Mouse (Mus musculus) forebrain, embryonic 12.5 days (tissue): ENCODE data around the gene Hydin. TPM values are rescaled to one million over a fixed set of nuclear protein-coding genes. Genes with fewer than 3 reads are reported as not detected.

Experiments used
- ATAC-seq: fragments of 200-750 bp; cut with Nextera tagmentation; 2 replicates; pipeline ENCODE4 v1.8.0; 2017; ENCODE audit warnings: moderate TSS enrichment; ENCODE audit not compliant: low FRiP score
- H3K27ac ChIP-seq: fragments of 300-500 bp; sonication (generic); 2 replicates; pipeline ENCODE4 v1.5.1; 2016; ENCODE audit warnings: mild to moderate bottlenecking
- H3K27me3 ChIP-seq: fragments of 300-500 bp; sonication (generic); 2 replicates; pipeline ENCODE4 v1.6.1; 2016; ENCODE audit warnings: mild to moderate bottlenecking
- H3K36me3 ChIP-seq: fragments of 300-500 bp; sonication (generic); replicated peaks from 2 replicates; pipeline ENCODE4 v1.6.1; 2016; ENCODE audit warnings: mild to moderate bottlenecking
- H3K4me1 ChIP-seq: fragments of 300-500 bp; sonication (generic); 2 replicates; pipeline ENCODE4 v1.6.1; 2016
- H3K4me2 ChIP-seq: fragments of 300-500 bp; sonication (generic); 2 replicates; pipeline ENCODE4 v1.6.1; 2016; ENCODE audit warnings: mild to moderate bottlenecking, moderate library complexity
- H3K4me3 ChIP-seq: fragments of 300-500 bp; sonication (generic); replicated peaks from 2 replicates; pipeline ENCODE4 v1.5.1; 2016; ENCODE audit warnings: mild to moderate bottlenecking
- H3K9ac ChIP-seq: fragments of 300-500 bp; sonication (generic); 2 replicates; pipeline ENCODE4 v1.6.1; 2016; ENCODE audit warnings: mild to moderate bottlenecking
- H3K9me3 ChIP-seq: fragments of 300-500 bp; sonication (generic); 2 replicates; pipeline ENCODE4 v1.6.1; 2016
- WGBS: fragments of 180-500 bp; shearing (Covaris S2); methylation state at CpG from one replicate; pipeline ENCODE4 v1.1.7; 2016; 5-methylcytosine and 5-hydroxymethylcytosine counted together
- polyA plus RNA-seq: library from polyadenylated mRNA; unstranded; fragments of >200 nt; fragmentation: Nextera tagmentation; extraction: Ambion mirVana; gene quantifications from 2 replicates; pipeline ENCODE4 v1.2.1, GENCODE M21; 2016

The Hydin gene
- polyA plus RNA-seq, 1 experiment from 2014 or later: 0.19 TPM

- Histone ChIP-seq H3K4me2 (no peak overlapping the region), H3K36me3 (no peaks in the 10 kb centered on the region), H3K9ac (no peak overlapping the region), H3K9me3 (no peaks in the 10 kb centered on the region), H3K27ac (no peak overlapping the region), H3K4me1 (no peaks in the 10 kb centered on the region), H3K4me3 (no peak overlapping the region), H3K27me3 (no peaks in the 10 kb centered on the region)
- ATAC-seq: no peak
- WGBS: 90% methylated on average over 3 of the region's 3 CpGs
Observed at GRCm38 (mm10) chr8:110404516-110404915, 137.7 kb downstream of the Hydin start.

GRCm38 (mm10) chr8:110415121-110415520, 148.3 kb downstream of the Hydin start:
- H3K27me3 ChIP-seq: 0 out of 2 replicates have a peak, but pooled peaks cover 5% of the 10 kb centered on the region
- no peaks in the 10 kb centered on the region for H3K9me3 ChIP-seq
- no peak overlapping the region for H3K4me3 ChIP-seq
- no peaks in the 10 kb centered on the region for H3K36me3 ChIP-seq
- H3K27ac ChIP-seq: no peak overlapping the region
- ATAC-seq: no peak
- no peak overlapping the region for H3K9ac ChIP-seq
- 54% methylated on average over 4 of the region's 4 CpGs for WGBS
- H3K4me2 ChIP-seq: no peak overlapping the region
- H3K4me1 ChIP-seq: peaks cover 5% of the 10 kb centered on the region

GRCm38 (mm10) chr8:110416931-110417330, 150.2 kb downstream of the Hydin start:
- Histone ChIP-seq H3K36me3 (no peaks in the 10 kb centered on the region), H3K27ac (no peak overlapping the region), H3K27me3 (0 out of 2 replicates have a peak, but pooled peaks cover 5% of the 10 kb centered on the region), H3K9ac (no peak overlapping the region), H3K4me1 (peaks cover 5% of the 10 kb centered on the region), H3K9me3 (no peaks in the 10 kb centered on the region), H3K4me2 (no peak overlapping the region), H3K4me3 (no peak overlapping the region)
- ATAC-seq: no peak
- WGBS: 90% methylated on average over 3 of the region's 3 CpGs

- Histone ChIP-seq H3K4me3 (no peak overlapping the region), H3K4me1 (peaks cover 5% of the 10 kb centered on the region), H3K9me3 (no peaks in the 10 kb centered on the region), H3K4me2 (no peak overlapping the region), H3K27ac (no peak overlapping the region), H3K36me3 (no peaks in the 10 kb centered on the region), H3K27me3 (0 out of 2 replicates have a peak, but pooled peaks cover 5% of the 10 kb centered on the region), H3K9ac (no peak overlapping the region)
- WGBS: 89% methylated on average over 7 of the region's 7 CpGs
- no peak for ATAC-seq
Observed at GRCm38 (mm10) chr8:110417801-110418200, 151.0 kb downstream of the Hydin start.

GRCm38 (mm10) chr8:110419711-110420110, 152.9 kb downstream of the Hydin start:
- Histone ChIP-seq H3K27ac (no peak overlapping the region), H3K4me3 (no peak overlapping the region), H3K4me2 (no peak overlapping the region), H3K9me3 (no peaks in the 10 kb centered on the region), H3K9ac (no peak overlapping the region), H3K27me3 (no peaks in the 10 kb centered on the region), H3K4me1 (peaks cover 5% of the 10 kb centered on the region), H3K36me3 (no peaks in the 10 kb centered on the region)
- no peak for ATAC-seq
- WGBS: 92% methylated on average over 5 of the region's 5 CpGs

GRCm38 (mm10) chr8:110420221-110420620, 153.4 kb downstream of the Hydin start:
- Histone ChIP-seq H3K27me3 (no peaks in the 10 kb centered on the region), H3K4me1 (peaks cover 2% of the 10 kb centered on the region), H3K27ac (no peak overlapping the region), H3K4me2 (no peak overlapping the region), H3K36me3 (no peaks in the 10 kb centered on the region), H3K9ac (no peak overlapping the region), H3K4me3 (no peak overlapping the region), H3K9me3 (no peaks in the 10 kb centered on the region)
- WGBS: 89% methylated on average over 3 of the region's 3 CpGs
- no peak for ATAC-seq

- H3K9ac ChIP-seq: no peak overlapping the region
- WGBS: 89% methylated on average over 8 of the region's 8 CpGs
- no peak for ATAC-seq
- H3K36me3 ChIP-seq: no peaks in the 10 kb centered on the region
- H3K4me3 ChIP-seq: no peak overlapping the region
- H3K27ac ChIP-seq: no peak overlapping the region
- no peak overlapping the region for H3K4me2 ChIP-seq
- no peaks in the 10 kb centered on the region for H3K9me3 ChIP-seq
- no peaks in the 10 kb centered on the region for H3K27me3 ChIP-seq
- no peaks in the 10 kb centered on the region for H3K4me1 ChIP-seq
Observed at GRCm38 (mm10) chr8:110424146-110424545, 157.4 kb downstream of the Hydin start.

- no peak for ATAC-seq
- H3K9me3 ChIP-seq: no peaks in the 10 kb centered on the region
- 86% methylated on average over 3 of the region's 3 CpGs for WGBS
- H3K4me1 ChIP-seq: no peaks in the 10 kb centered on the region
- no peak overlapping the region for H3K4me3 ChIP-seq
- H3K9ac ChIP-seq: no peak overlapping the region
- no peak overlapping the region for H3K27ac ChIP-seq
- H3K27me3 ChIP-seq: no peaks in the 10 kb centered on the region
- H3K4me2 ChIP-seq: no peak overlapping the region
- H3K36me3 ChIP-seq: no peaks in the 10 kb centered on the region
Observed at GRCm38 (mm10) chr8:110431340-110431739, 164.6 kb downstream of the Hydin start.

GRCm38 (mm10) chr8:110440528-110440927, 173.8 kb downstream of the Hydin start:
- ATAC-seq: no peak
- H3K36me3 ChIP-seq: no peaks in the 10 kb centered on the region
- no peak overlapping the region for H3K4me3 ChIP-seq
- no peak overlapping the region for H3K9ac ChIP-seq
- no peaks in the 10 kb centered on the region for H3K27me3 ChIP-seq
- H3K4me2 ChIP-seq: no peak overlapping the region
- 81% methylated on average over 4 of the region's 4 CpGs for WGBS
- no peak overlapping the region for H3K27ac ChIP-seq
- H3K4me1 ChIP-seq: peaks cover 4% of the 10 kb centered on the region; the same call in 1 of the 2 replicates
- no peaks in the 10 kb centered on the region for H3K9me3 ChIP-seq

- ATAC-seq: no peak
- H3K4me3 ChIP-seq: no peak overlapping the region
- H3K9me3 ChIP-seq: no peaks in the 10 kb centered on the region
- WGBS: 86% methylated on average over 2 of the region's 2 CpGs
- H3K27ac ChIP-seq: no peak overlapping the region
- H3K9ac ChIP-seq: no peak overlapping the region
- no peak overlapping the region for H3K4me2 ChIP-seq
- peaks cover 4% of the 10 kb centered on the region; the same call in 1 of the 2 replicates for H3K4me1 ChIP-seq
- H3K36me3 ChIP-seq: no peaks in the 10 kb centered on the region
- no peaks in the 10 kb centered on the region for H3K27me3 ChIP-seq
Observed at GRCm38 (mm10) chr8:110444276-110444675, 177.5 kb downstream of the Hydin start.

GRCm38 (mm10) chr8:110450463-110450862, 183.7 kb downstream of the Hydin start:
- ATAC-seq: no peak
- H3K27ac ChIP-seq: no peak overlapping the region
- H3K9me3 ChIP-seq: no peaks in the 10 kb centered on the region
- H3K27me3 ChIP-seq: no peaks in the 10 kb centered on the region
- no peak overlapping the region for H3K4me3 ChIP-seq
- WGBS: 83% methylated on average over 6 of the region's 6 CpGs
- no peaks in the 10 kb centered on the region for H3K4me1 ChIP-seq
- H3K4me2 ChIP-seq: no peak overlapping the region
- no peaks in the 10 kb centered on the region for H3K36me3 ChIP-seq
- no peak overlapping the region for H3K9ac ChIP-seq

GRCm38 (mm10) chr8:110454466-110454865, 187.7 kb downstream of the Hydin start:
- Histone ChIP-seq H3K9me3 (no peaks in the 10 kb centered on the region), H3K4me3 (no peak overlapping the region), H3K36me3 (no peaks in the 10 kb centered on the region), H3K9ac (no peak overlapping the region), H3K4me2 (no peak overlapping the region), H3K4me1 (no peaks in the 10 kb centered on the region), H3K27ac (no peak overlapping the region), H3K27me3 (no peaks in the 10 kb centered on the region)
- ATAC-seq: no peak
- WGBS: 91% methylated on average over 4 of the region's 4 CpGs

GRCm38 (mm10) chr8:110457424-110457823, 190.6 kb downstream of the Hydin start:
- H3K4me1 ChIP-seq: no peaks in the 10 kb centered on the region
- H3K36me3 ChIP-seq: no peaks in the 10 kb centered on the region
- H3K9ac ChIP-seq: no peak overlapping the region
- H3K9me3 ChIP-seq: no peaks in the 10 kb centered on the region
- 85% methylated on average over 4 of the region's 4 CpGs for WGBS
- H3K4me3 ChIP-seq: no peak overlapping the region
- H3K4me2 ChIP-seq: no peak overlapping the region
- H3K27ac ChIP-seq: no peak overlapping the region
- H3K27me3 ChIP-seq: no peaks in the 10 kb centered on the region
- no peak for ATAC-seq
